Mouse (Mus musculus): ENCODE data around the gene S1pr5. TPM values are rescaled to one million over a fixed set of nuclear protein-coding genes. Genes with fewer than 3 reads are reported as not detected.

S1pr5 gene
- polyA plus RNA-seq, 1 experiment from 2014 or later: 2.8 TPM

DNA sequence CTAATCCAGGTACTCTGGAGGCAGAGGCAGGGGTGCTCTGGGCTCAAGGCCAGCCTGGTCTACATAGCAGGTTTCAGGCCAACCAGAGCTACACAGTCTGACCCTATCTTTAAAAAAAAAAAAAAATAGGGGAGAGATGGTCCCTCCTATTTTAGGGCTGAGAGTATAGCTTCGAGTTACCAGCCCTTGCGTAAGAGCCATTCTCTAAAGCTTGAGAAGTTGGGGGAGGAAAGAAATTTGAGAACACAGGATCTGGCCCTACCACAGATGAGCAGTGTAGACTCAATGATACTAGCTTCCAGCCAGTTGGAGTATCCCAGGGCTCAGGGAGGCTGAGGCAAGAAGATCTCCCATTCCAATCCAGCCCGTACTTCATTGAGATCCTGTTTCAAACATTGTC, 54.5 kb downstream of the S1pr5 start:
- ATAC-seq: no peak
- Histone ChIP-seq H3K4me3 (replicated peaks; ENCODE audit: low read length) (no peak overlapping the region), H3K9me3 (ENCODE audit: control insufficient read depth, low read length) (no peaks in the 10 kb centered on the region), H3K27ac (ENCODE audit: low read length) (no peak overlapping the region), H3K27me3 (replicated peaks; ENCODE audit: control insufficient read depth, insufficient read depth, low read length) (no peaks in the 10 kb centered on the region), H3K4me2 (ENCODE audit: low read length) (no peak overlapping the region), H3K4me1 (replicated peaks; ENCODE audit: control insufficient read depth, insufficient read depth, low read length) (peaks cover 18% of the 10 kb centered on the region), H3K9ac (replicated peaks; ENCODE audit: low read depth, low read length) (no peak overlapping the region), H3K36me3 (ENCODE audit: control insufficient read depth, insufficient read depth) (no peaks in the 10 kb centered on the region)
- WGBS: 90% methylated on average over 3 of the region's 3 CpGs

Other genes with a start within 250 kb of the S1pr5 start
- 109 and 113 TPM in 2 replicates for gene Mrpl4, start 245.7 kb downstream of the S1pr5 start, polyA plus RNA-seq (2015; fragmentation: Nextera tagmentation; extraction: Ambion mirVana)
- 3.3 and 4.5 TPM in 2 replicates for gene Icam1, start 232.5 kb downstream of the S1pr5 start, polyA plus RNA-seq (2015; fragmentation: Nextera tagmentation; extraction: Ambion mirVana)
- not detected in 2 replicates for gene Icam4, start 219.1 kb downstream of the S1pr5 start, polyA plus RNA-seq (2015; fragmentation: Nextera tagmentation; extraction: Ambion mirVana)
- gene Icam5, start 216.4 kb downstream of the S1pr5 start, polyA plus RNA-seq (2015; fragmentation: Nextera tagmentation; extraction: Ambion mirVana): 2.3 and 2.4 TPM in 2 replicates
- gene Zglp1, start 181.3 kb downstream of the S1pr5 start, polyA plus RNA-seq (2015; fragmentation: Nextera tagmentation; extraction: Ambion mirVana): 0.25 and 1.7 TPM in 2 replicates
- gene Gm49373, start 175.3 kb downstream of the S1pr5 start, polyA plus RNA-seq (2015; fragmentation: Nextera tagmentation; extraction: Ambion mirVana): 1.2 and 1.4 TPM in 2 replicates
- 49.7 and 60.5 TPM in 2 replicates for gene Fdx1l, start 174.8 kb downstream of the S1pr5 start, polyA plus RNA-seq (2015; fragmentation: Nextera tagmentation; extraction: Ambion mirVana)
- gene Gm38431, start 156.4 kb downstream of the S1pr5 start, polyA plus RNA-seq (2015; fragmentation: Nextera tagmentation; extraction: Ambion mirVana): 1.6 and 1.9 TPM in 2 replicates
- gene Raver1, start 156.4 kb downstream of the S1pr5 start, polyA plus RNA-seq (2015; fragmentation: Nextera tagmentation; extraction: Ambion mirVana): 37.4 and 38.8 TPM in 2 replicates
- 10.4 and 13.7 TPM in 2 replicates for gene Tyk2, start 117.2 kb downstream of the S1pr5 start, polyA plus RNA-seq (2015; fragmentation: Nextera tagmentation; extraction: Ambion mirVana)
- 213 and 234 TPM in 2 replicates for gene Cdc37, start 98.5 kb downstream of the S1pr5 start, polyA plus RNA-seq (2015; fragmentation: Nextera tagmentation; extraction: Ambion mirVana)
- 24.9 and 32.0 TPM in 2 replicates for gene Pde4a, start 82.7 kb downstream of the S1pr5 start, polyA plus RNA-seq (2015; fragmentation: Nextera tagmentation; extraction: Ambion mirVana)
- 74.2 and 78.5 TPM in 2 replicates for gene Keap1, start 9.1 kb downstream of the S1pr5 start, polyA plus RNA-seq (2015; fragmentation: Nextera tagmentation; extraction: Ambion mirVana)
- 47.6 and 51.8 TPM in 2 replicates for gene Atg4d, start 16.9 kb upstream of the S1pr5 start, polyA plus RNA-seq (2015; fragmentation: Nextera tagmentation; extraction: Ambion mirVana)
- 18.3 and 20.1 TPM in 2 replicates for gene Kri1, start 39.5 kb upstream of the S1pr5 start, polyA plus RNA-seq (2015; fragmentation: Nextera tagmentation; extraction: Ambion mirVana)
- 85.1 and 97.7 TPM in 2 replicates for gene Cdkn2d, start 43.0 kb upstream of the S1pr5 start, polyA plus RNA-seq (2015; fragmentation: Nextera tagmentation; extraction: Ambion mirVana)
- gene Ap1m2, start 63.9 kb upstream of the S1pr5 start, polyA plus RNA-seq (2015; fragmentation: Nextera tagmentation; extraction: Ambion mirVana): 1.8 and 2.9 TPM in 2 replicates
- gene Slc44a2, start 72.3 kb upstream of the S1pr5 start, polyA plus RNA-seq (2015; fragmentation: Nextera tagmentation; extraction: Ambion mirVana): 86.2 and 88.7 TPM in 2 replicates
- 309 and 325 TPM in 2 replicates for gene Ilf3, start 119.4 kb upstream of the S1pr5 start, polyA plus RNA-seq (2015; fragmentation: Nextera tagmentation; extraction: Ambion mirVana)
- gene Qtrt1, start 163.4 kb upstream of the S1pr5 start, polyA plus RNA-seq (2015; fragmentation: Nextera tagmentation; extraction: Ambion mirVana): 48.4 and 53.8 TPM in 2 replicates
- 76.1 and 82.5 TPM in 2 replicates for gene Dnm2, start 176.5 kb upstream of the S1pr5 start, polyA plus RNA-seq (2015; fragmentation: Nextera tagmentation; extraction: Ambion mirVana)

All from forebrain, embryonic 16.5 days (tissue).